Mouse (Mus musculus) ES-E14 (cell line): ENCODE results near the gene Wasf2.

Experiments used
- HCFC1 ChIP-seq: IDR thresholded peaks from 2 replicates; pipeline ENCODE4 v1.6.1; 2012; ENCODE audit warnings: low read length, inconsistent platforms, borderline replicate concordance; ENCODE audit not compliant: insufficient read depth
- MAFK ChIP-seq: IDR thresholded peaks from 2 replicates; pipeline ENCODE4 v1.6.1; 2014; ENCODE audit warnings: mild to moderate bottlenecking, low read depth, low read length, inconsistent platforms; ENCODE audit not compliant: insufficient read depth
- ZC3H11A ChIP-seq: IDR thresholded peaks from 2 replicates; pipeline ENCODE4 v1.6.1; 2012; ENCODE audit warnings: low read depth, mild to moderate bottlenecking, inconsistent platforms, low read length, borderline replicate concordance
- ZNF384 ChIP-seq: IDR thresholded peaks from 2 replicates; pipeline ENCODE4 v1.6.1; 2012; ENCODE audit warnings: low read depth, low read length, inconsistent platforms

- no peak for TF ChIP-seq ZC3H11A
- no peak for TF ChIP-seq HCFC1
- TF ChIP-seq MAFK, result no peak
- TF ChIP-seq ZNF384, result peak; percentile 76
Observed at GRCm38 (mm10) chr4:133117556-133118411, 12.5 kb upstream of the Wasf2 start.
